Mouse (Mus musculus): ENCODE measurements at regions not wholly inside any gene's neighbourhood (a gene's known extent, or its start where the extent isn't known, plus 50 kb on each side); places are given as distances from the start of the nearest gene placed in this dataset.

GRCm38 (mm10) chr12:25161939-25162338 is 65.0 kb upstream of the Id2 start:
- ATAC-seq (ENCODE audit: low read depth), result no peak
- no peak overlapping the region for H3K4me3 ChIP-seq (ENCODE audit: low read depth, low read length)
- H3K36me3 ChIP-seq (ENCODE audit: control insufficient read depth, insufficient read depth, low read length), result no peaks in the 10 kb centered on the region
- H3K9ac ChIP-seq (replicated peaks; ENCODE audit: low read depth, low read length), result no peak overlapping the region
- no peak overlapping the region for H3K27ac ChIP-seq (ENCODE audit: low read depth, low read length)
- H3K4me1 ChIP-seq (ENCODE audit: control insufficient read depth, insufficient read depth, low read length), result no peaks in the 10 kb centered on the region
- no peaks in the 10 kb centered on the region for H3K9me3 ChIP-seq (ENCODE audit: control insufficient read depth, low read length)
- H3K27me3 ChIP-seq (ENCODE audit: control insufficient read depth, insufficient read depth, low read length), result no peaks in the 10 kb centered on the region
- H3K4me2 ChIP-seq (ENCODE audit: low read depth, low read length), result no peak overlapping the region
- 90% methylated on average over 6 of the region's 6 CpGs for WGBS

DNA sequence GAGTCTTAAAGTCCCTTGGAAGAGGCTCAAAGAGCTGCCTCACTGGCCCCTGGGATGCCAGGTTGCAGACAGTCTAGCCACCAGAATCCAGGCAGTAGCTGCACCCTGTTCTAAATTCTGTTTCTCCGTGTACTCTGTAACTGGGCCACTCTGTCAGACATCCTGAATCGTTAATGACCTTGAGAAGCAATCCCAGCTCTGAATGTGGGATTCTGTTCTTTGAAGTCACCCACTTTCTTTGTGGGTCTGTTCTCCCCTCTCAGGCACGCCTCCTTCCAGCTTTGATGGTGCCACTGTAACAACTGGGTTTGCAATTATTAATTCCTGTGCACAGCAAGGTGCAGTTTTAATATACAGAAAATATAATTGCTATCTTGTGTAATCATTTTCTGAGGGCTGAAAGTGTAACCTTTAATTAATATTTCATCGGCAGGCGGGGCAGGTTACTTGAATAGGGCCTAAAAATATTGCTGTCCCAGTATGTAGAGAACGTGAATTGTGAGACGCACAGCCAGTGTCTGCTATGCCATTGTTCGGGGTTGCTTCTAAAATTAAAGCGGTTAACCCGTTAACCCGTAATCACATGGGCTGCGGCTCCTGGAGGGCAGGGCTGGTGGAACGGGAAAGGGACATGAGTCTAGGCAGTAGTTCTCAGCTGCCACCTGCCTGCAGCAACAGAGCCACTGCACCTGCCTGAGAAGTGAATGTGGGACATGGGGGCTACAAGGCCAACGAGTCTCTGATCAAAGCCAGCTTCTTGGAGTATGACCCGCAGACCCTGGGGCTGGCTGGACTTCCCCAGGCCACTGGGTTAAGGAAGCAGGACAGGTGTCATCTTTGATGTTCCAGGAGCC is 64.3 kb upstream of the Id2 start:
- H3K27ac ChIP-seq (ENCODE audit: low read depth, low read length), result no peak overlapping the region
- ATAC-seq (ENCODE audit: low read depth), result no peak
- 58% methylated on average over 15 of the region's 15 CpGs for WGBS

GRCm38 (mm10) chr12:25159091-25159490 is 62.2 kb upstream of the Id2 start:
- Histone ChIP-seq H3K9ac (replicated peaks; ENCODE audit: low read depth, low read length) (no peak overlapping the region), H3K27me3 (ENCODE audit: control insufficient read depth, insufficient read depth, low read length) (no peaks in the 10 kb centered on the region), H3K4me1 (ENCODE audit: control insufficient read depth, insufficient read depth, low read length) (no peaks in the 10 kb centered on the region), H3K27ac (ENCODE audit: low read depth, low read length) (no peak overlapping the region), H3K9me3 (ENCODE audit: control insufficient read depth, low read length) (no peaks in the 10 kb centered on the region), H3K4me2 (ENCODE audit: low read depth, low read length) (no peak overlapping the region), H3K4me3 (ENCODE audit: low read depth, low read length) (no peak overlapping the region), H3K36me3 (ENCODE audit: control insufficient read depth, insufficient read depth, low read length) (no peaks in the 10 kb centered on the region)
- ATAC-seq (ENCODE audit: low read depth), result no peak
- WGBS, result 92% methylated on average over 6 of the region's 6 CpGs

More for the DNA sequence above, 64.3 kb upstream of the Id2 start:
- Histone ChIP-seq H3K4me2 (ENCODE audit: low read depth, low read length) (no peak overlapping the region), H3K4me3 (ENCODE audit: low read depth, low read length) (no peak overlapping the region), H3K36me3 (ENCODE audit: control insufficient read depth, insufficient read depth, low read length) (no peaks in the 10 kb centered on the region), H3K9ac (replicated peaks; ENCODE audit: low read depth, low read length) (no peak overlapping the region), H3K9me3 (ENCODE audit: control insufficient read depth, low read length) (no peaks in the 10 kb centered on the region), H3K4me1 (ENCODE audit: control insufficient read depth, insufficient read depth, low read length) (no peaks in the 10 kb centered on the region), H3K27me3 (ENCODE audit: control insufficient read depth, insufficient read depth, low read length) (no peaks in the 10 kb centered on the region)

DNA sequence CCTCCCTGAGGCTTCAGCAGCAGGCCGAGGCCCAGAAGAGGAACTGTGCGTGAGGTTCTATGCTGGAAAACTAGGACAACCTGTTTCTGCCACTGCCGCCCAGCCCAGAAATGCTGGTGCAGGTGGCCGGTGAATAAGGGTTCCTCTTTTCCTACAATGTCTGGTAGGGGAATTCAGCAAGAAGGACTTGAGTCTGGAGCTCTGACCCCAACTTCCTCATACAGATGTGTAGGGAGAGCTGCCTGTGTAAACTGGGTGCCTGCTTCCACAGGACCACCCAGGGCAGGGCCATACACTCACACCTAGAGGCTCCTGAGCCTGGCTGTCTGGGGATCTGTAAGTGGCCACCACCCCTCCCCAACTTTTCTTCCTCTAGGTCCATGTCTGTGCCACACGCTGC is 60.3 kb upstream of the Id2 start:
- Histone ChIP-seq H3K9me3 (ENCODE audit: control insufficient read depth, low read length) (no peaks in the 10 kb centered on the region), H3K4me2 (ENCODE audit: low read depth, low read length) (no peak overlapping the region), H3K27me3 (ENCODE audit: control insufficient read depth, insufficient read depth, low read length) (no peaks in the 10 kb centered on the region), H3K36me3 (ENCODE audit: control insufficient read depth, insufficient read depth, low read length) (no peaks in the 10 kb centered on the region), H3K27ac (ENCODE audit: low read depth, low read length) (no peak overlapping the region), H3K4me3 (ENCODE audit: low read depth, low read length) (no peak overlapping the region), H3K4me1 (ENCODE audit: control insufficient read depth, insufficient read depth, low read length) (no peaks in the 10 kb centered on the region), H3K9ac (replicated peaks; ENCODE audit: low read depth, low read length) (no peak overlapping the region)
- no peak for ATAC-seq (ENCODE audit: low read depth)
- WGBS, result 93% methylated on average over 5 of the region's 5 CpGs

GRCm38 (mm10) chr12:25155396-25155795 is 58.5 kb upstream of the Id2 start:
- no peak overlapping the region for H3K9ac ChIP-seq (replicated peaks; ENCODE audit: low read depth, low read length)
- H3K4me2 ChIP-seq (ENCODE audit: low read depth, low read length), result no peak overlapping the region
- H3K36me3 ChIP-seq (ENCODE audit: control insufficient read depth, insufficient read depth, low read length), result no peaks in the 10 kb centered on the region
- no peaks in the 10 kb centered on the region for H3K9me3 ChIP-seq (ENCODE audit: control insufficient read depth, low read length)
- ATAC-seq (ENCODE audit: low read depth), result no peak
- no peaks in the 10 kb centered on the region for H3K4me1 ChIP-seq (ENCODE audit: control insufficient read depth, insufficient read depth, low read length)
- 76% methylated on average over 9 of the region's 9 CpGs for WGBS
- no peaks in the 10 kb centered on the region for H3K27me3 ChIP-seq (ENCODE audit: control insufficient read depth, insufficient read depth, low read length)
- no peak overlapping the region for H3K27ac ChIP-seq (ENCODE audit: low read depth, low read length)
- H3K4me3 ChIP-seq (ENCODE audit: low read depth, low read length), result no peak overlapping the region

GRCm38 (mm10) chr12:25148099-25148498 is 51.2 kb upstream of the Id2 start:
- Histone ChIP-seq H3K4me3 (ENCODE audit: low read depth, low read length) (no peak overlapping the region), H3K4me1 (ENCODE audit: control insufficient read depth, insufficient read depth, low read length) (no peaks in the 10 kb centered on the region), H3K4me2 (ENCODE audit: low read depth, low read length) (no peak overlapping the region), H3K36me3 (ENCODE audit: control insufficient read depth, insufficient read depth, low read length) (no peaks in the 10 kb centered on the region), H3K27ac (ENCODE audit: low read depth, low read length) (no peak overlapping the region), H3K9me3 (ENCODE audit: control insufficient read depth, low read length) (no peaks in the 10 kb centered on the region), H3K9ac (replicated peaks; ENCODE audit: low read depth, low read length) (no peak overlapping the region), H3K27me3 (ENCODE audit: control insufficient read depth, insufficient read depth, low read length) (no peaks in the 10 kb centered on the region)
- 83% methylated on average over 6 of the region's 6 CpGs for WGBS
- ATAC-seq (ENCODE audit: low read depth), result no peak
